Mouse (Mus musculus) heart, adult 2 months (tissue): ENCODE measurements around the gene Caln1. TPM values are rescaled to one million over a fixed set of nuclear protein-coding genes. Genes with fewer than 3 reads are reported as not detected.

Experiments
- DNase-seq, 2 experiments: peaks; one replicate each; pipeline ENCODE4 v3.0.0; 2021
- H3K27ac ChIP-seq: fragments of 200-600 bp; 2 replicates; pipeline ENCODE4 v1.8.1; 2022
- H3K27me3 ChIP-seq: fragments of 200-500 bp; 2 replicates; pipeline ENCODE4 v1.6.1; 2012; ENCODE audit warnings: mild to moderate bottlenecking, low read length, inconsistent platforms, mixed read lengths; ENCODE audit not compliant: control insufficient read depth, insufficient read depth
- H3K36me3 ChIP-seq: fragments of 200-500 bp; 2 replicates; pipeline ENCODE4 v1.6.1; 2012; ENCODE audit warnings: low read length, inconsistent platforms; ENCODE audit not compliant: control insufficient read depth, insufficient read depth
- H3K4me1 ChIP-seq: fragments of 200-500 bp; 2 replicates; pipeline ENCODE4 v1.6.1; 2011; ENCODE audit warnings: low read length; ENCODE audit not compliant: control insufficient read depth, insufficient read depth
- H3K4me3 ChIP-seq: fragments of 200-600 bp; 2 replicates; pipeline ENCODE4 v1.8.1; 2022
- H3K79me2 ChIP-seq: fragments of 200-500 bp; replicated peaks from 2 replicates; pipeline ENCODE4 v1.6.1; 2012; ENCODE audit warnings: mild to moderate bottlenecking, inconsistent platforms, low read length, moderate library complexity, mixed read lengths; ENCODE audit not compliant: control insufficient read depth, insufficient read depth
- H3K9ac ChIP-seq: fragments of 200-500 bp; 2 replicates; pipeline ENCODE4 v1.6.1; 2012; ENCODE audit warnings: low read depth, mild to moderate bottlenecking, control low read depth, inconsistent platforms, low read length, mixed read lengths
- CTCF ChIP-seq: fragments of 200-600 bp; IDR thresholded peaks from 2 replicates; pipeline ENCODE4 v1.8.1; 2022; ENCODE audit warnings: antibody characterized with exemption, mild to moderate bottlenecking, moderate library complexity
- EP300 ChIP-seq: fragments of 200-500 bp; IDR thresholded peaks from 2 replicates; pipeline ENCODE4 v1.6.1; 2011; ENCODE audit warnings: low read depth, low read length, control low read depth; ENCODE audit not compliant: insufficient read depth
- POLR2A ChIP-seq: fragments of 200-500 bp; IDR thresholded peaks from 2 replicates; pipeline ENCODE4 v1.6.1; 2011; ENCODE audit warnings: mild to moderate bottlenecking, low read depth, low read length, control low read depth; ENCODE audit not compliant: insufficient read depth
- WGBS: fragments of 180-500 bp; shearing (Covaris S2); methylation state at CpG from one replicate; pipeline ENCODE4 v1.1.7; 2018; 5-methylcytosine and 5-hydroxymethylcytosine counted together
- intact Hi-C: fragments of 180-260 bp; cut with DNase I; formaldehyde crosslinking; loops from one replicate; pipeline ENCODE4 v1.15.1; 2025
- polyA plus RNA-seq: library from polyadenylated mRNA; depleted of rRNA; stranded (reverse); fragments of >200 nt; gene quantifications from 2 replicates; pipeline ENCODE4 v1.2.3, GENCODE M21; 2012
- total RNA-seq, 2 experiments: library from RNA; stranded (reverse); gene quantifications; 2 replicates each; pipeline ENCODE4 v1.2.3; 2021

The Caln1 gene
- total and polyA plus RNA-seq, 3 experiments, result not detected

GRCm38 (mm10) chr5:130774946-130775345 is 405.7 kb downstream of the Caln1 start:
- H3K79me2 ChIP-seq, result no peaks in the 10 kb centered on the region
- H3K36me3 ChIP-seq, result no peaks in the 10 kb centered on the region
- no peak for DNase-seq
- intact Hi-C loops, result no loop called here
- no peak overlapping the region for H3K9ac ChIP-seq
- no peaks in the 10 kb centered on the region for H3K4me1 ChIP-seq
- TF ChIP-seq EP300, result no peak
- TF ChIP-seq POLR2A, result no peak
- TF ChIP-seq CTCF, result no peak
- WGBS, result 83% methylated on average over 3 of the region's 3 CpGs
- H3K4me3 ChIP-seq, result no peak overlapping the region
- H3K27me3 ChIP-seq, result no peaks in the 10 kb centered on the region
- no peak overlapping the region for H3K27ac ChIP-seq

- WGBS, result 68% methylated on average over 3 of the region's 3 CpGs
- intact Hi-C loops, result no loop called here
- Histone ChIP-seq H3K27ac (no peak overlapping the region), H3K4me1 (no peaks in the 10 kb centered on the region), H3K36me3 (no peaks in the 10 kb centered on the region), H3K4me3 (no peak overlapping the region), H3K9ac (no peak overlapping the region), H3K27me3 (no peaks in the 10 kb centered on the region), H3K79me2 (no peaks in the 10 kb centered on the region)
- TF ChIP-seq EP300 (no peak), CTCF (no peak), POLR2A (no peak)
- no peak for DNase-seq
Observed at GRCm38 (mm10) chr5:130792755-130793452, 423.6 kb downstream of the Caln1 start.

GRCm38 (mm10) chr5:130797713-130798112 is 428.5 kb downstream of the Caln1 start:
- no peak overlapping the region for H3K4me3 ChIP-seq
- no peaks in the 10 kb centered on the region for H3K79me2 ChIP-seq
- TF ChIP-seq CTCF (no peak), EP300 (no peak), POLR2A (no peak)
- no peaks in the 10 kb centered on the region for H3K36me3 ChIP-seq
- no peaks in the 10 kb centered on the region for H3K4me1 ChIP-seq
- no peak overlapping the region for H3K27ac ChIP-seq
- DNase-seq, result no peak
- H3K9ac ChIP-seq, result no peak overlapping the region
- H3K27me3 ChIP-seq, result no peaks in the 10 kb centered on the region
- WGBS, result 78% methylated on average over 5 of the region's 5 CpGs
- intact Hi-C loops, result no loop called here

GRCm38 (mm10) chr5:130810314-130810713 is 441.1 kb downstream of the Caln1 start:
- 25% methylated on average over 6 of the region's 6 CpGs for WGBS
- intact Hi-C loops, result no loop called here
- Histone ChIP-seq H3K9ac (no peak overlapping the region), H3K79me2 (no peaks in the 10 kb centered on the region), H3K4me3 (no peak overlapping the region), H3K27ac (no peak overlapping the region), H3K36me3 (no peaks in the 10 kb centered on the region), H3K27me3 (no peaks in the 10 kb centered on the region), H3K4me1 (no peaks in the 10 kb centered on the region)
- TF ChIP-seq POLR2A (no peak), CTCF (no peak), EP300 (no peak)
- DNase-seq, result no peak

- Histone ChIP-seq H3K9ac (no peak overlapping the region), H3K27ac (no peak overlapping the region), H3K27me3 (no peaks in the 10 kb centered on the region), H3K79me2 (no peaks in the 10 kb centered on the region), H3K36me3 (no peaks in the 10 kb centered on the region), H3K4me1 (no peaks in the 10 kb centered on the region), H3K4me3 (no peak overlapping the region)
- TF ChIP-seq EP300 (no peak), CTCF (no peak), POLR2A (no peak)
- 28% methylated on average over 1 of the region's 1 CpGs for WGBS
- DNase-seq, result no peak
- intact Hi-C loops, result no loop called here
Observed at GRCm38 (mm10) chr5:130810846-130811245, 441.6 kb downstream of the Caln1 start.

GRCm38 (mm10) chr5:130811266-130811665 is 442.0 kb downstream of the Caln1 start:
- H3K27ac ChIP-seq, result no peak overlapping the region
- DNase-seq, result no peak
- H3K4me1 ChIP-seq, result no peaks in the 10 kb centered on the region
- TF ChIP-seq POLR2A, result no peak
- peak; percentile 48 for TF ChIP-seq CTCF
- TF ChIP-seq EP300, result no peak
- H3K4me3 ChIP-seq, result no peak overlapping the region
- 21% methylated on average over 3 of the region's 3 CpGs for WGBS
- no peaks in the 10 kb centered on the region for H3K79me2 ChIP-seq
- H3K36me3 ChIP-seq, result no peaks in the 10 kb centered on the region
- intact Hi-C loops, result no loop called here
- no peak overlapping the region for H3K9ac ChIP-seq
- H3K27me3 ChIP-seq, result no peaks in the 10 kb centered on the region
